9 mouse cellular contexts compared by ENCODE assay signal in genomic region chr5:24389011-24389657, GRCm38 (mm10). TPM values are rescaled to one million over a fixed set of nuclear protein-coding genes. Genes with fewer than 3 reads are reported as not detected.
A peak's percentile ranks its signal among the peaks of the same experiment; 100 is the strongest.
DNase-seq lines count a peak whose midpoint lies in the region; ATAC-seq and TF ChIP-seq lines count a peak whose summit lies in the region.
"Had no signal": no experiment of that assay in that cellular context is flagged by ENCODE, and none has a peak within 500 bp of the region (broad histone marks: within the 10 kb centered on the region; RNA-seq: fewer than 3 reads in every experiment).

No protein-coding gene starts in this region.

- peaks cover 42% of the 10 kb centered on the region for H3K27me3 ChIP-seq in embryonic facial prominence, embryonic 14.5 days (replicated peaks; ENCODE audit: control insufficient read depth, insufficient read depth, low read length)

- H3K4me3 ChIP-seq in embryonic facial prominence, embryonic 14.5 days (ENCODE audit: low read depth, low read length) = no peak overlapping the region
- H3K4me3 ChIP-seq in gastrocnemius, adult 2 months = no peak overlapping the region

- no peak for TF ChIP-seq CTCF in gastrocnemius, adult 2 months (IDR thresholded peaks at IDR 0.05)

- H3K9me3 ChIP-seq in embryonic facial prominence, embryonic 14.5 days (ENCODE audit: control insufficient read depth, low read length) = no peaks in the 10 kb centered on the region

- H3K36me3 ChIP-seq in embryonic facial prominence, embryonic 14.5 days (ENCODE audit: control insufficient read depth, insufficient read depth, low read length) = no peaks in the 10 kb centered on the region

- peaks cover 7% of the 10 kb centered on the region for H3K4me1 ChIP-seq in embryonic facial prominence, embryonic 14.5 days (ENCODE audit: control insufficient read depth, insufficient read depth, low read length)

- DNase-seq in adrenal gland, postnatal 36 days = peak; percentile 28 to 32
- no peak for DNase-seq in adrenal gland, postnatal 4 days (ENCODE audit: low spot score in 2 of 2)
- peak; percentile 76 for DNase-seq in CD4-positive helper T cell, adult 2 months (ENCODE audit: low read depth, low spot score)
- DNase-seq in embryonic facial prominence, embryonic 14.5 days (ENCODE audit: low spot score) = peak; percentile 32
- DNase-seq in lung, postnatal 36 days = peak; percentile 53
- no peak for DNase-seq in gastrocnemius, adult 2 months
- no peak for DNase-seq in testis, postnatal 14 days (ENCODE audit: low spot score)
- DNase-seq in spleen, adult 18-20 months = no peak

- WGBS in embryonic facial prominence, embryonic 14.5 days = 61% methylated on average over 6 of the region's 7 CpGs

- no peak overlapping the region for H3K27ac ChIP-seq in embryonic facial prominence, embryonic 14.5 days (replicated peaks; ENCODE audit: low read depth, low read length)
- no peak overlapping the region for H3K27ac ChIP-seq in gastrocnemius, adult 2 months

- ATAC-seq in embryonic facial prominence, embryonic 14.5 days (ENCODE audit: low read depth) = no peak

- intact Hi-C loops in gastrocnemius, adult 2 months (cut with DNase I) = no loop called here

- no peak overlapping the region for H3K9ac ChIP-seq in embryonic facial prominence, embryonic 14.5 days (ENCODE audit: low read depth, low read length)

- H3K4me2 ChIP-seq in embryonic facial prominence, embryonic 14.5 days (ENCODE audit: low read depth, low read length) = no peak overlapping the region

RNA-seq across cellular contexts. Expression of gene Atg9b, which starts 2.8 kb away (rescaled TPM):
- 1 to 10 TPM in 1 of 2 experiments, under 1 TPM in 1; 0.99 to 1.6 TPM for total RNA-seq in adrenal gland, postnatal 36 days (2021)
- total RNA-seq in adrenal gland, postnatal 4 days (2021) = under 1 TPM; 0.42 to 0.62 TPM
- polyA plus RNA-seq in embryonic facial prominence, embryonic 14.5 days (2014; fragmentation: Nextera tagmentation; extraction: Ambion mirVana) = 0.75 and 0.81 TPM in 2 replicates
- under 1 TPM in 1 of 2 experiments, not detected in 1; 0.06 TPM for total RNA-seq in gastrocnemius, adult 2 months (2021)

RNA-seq across cellular contexts. Expression of gene Abcb8, which starts 4.3 kb away (rescaled TPM):
- 10 to 100 TPM; 66.8 to 76.5 TPM for total RNA-seq in adrenal gland, postnatal 36 days (2021)
- total RNA-seq in adrenal gland, postnatal 4 days (2021) = 10 to 100 TPM; 73.9 to 84.8 TPM
- polyA plus RNA-seq in embryonic facial prominence, embryonic 14.5 days (2014; fragmentation: Nextera tagmentation; extraction: Ambion mirVana) = 35.6 and 42.0 TPM in 2 replicates
- total RNA-seq in gastrocnemius, adult 2 months (2021) = 10 to 100 TPM; 37.0 to 39.8 TPM

RNA-seq across cellular contexts. Expression of gene Asic3, which starts 24.1 kb away (rescaled TPM):
- under 1 TPM; 0.26 to 0.36 TPM for total RNA-seq in adrenal gland, postnatal 36 days (2021)
- under 1 TPM; 0.20 to 0.22 TPM for total RNA-seq in adrenal gland, postnatal 4 days (2021)
- polyA plus RNA-seq in embryonic facial prominence, embryonic 14.5 days (2014; fragmentation: Nextera tagmentation; extraction: Ambion mirVana) = 1.7 and 2.1 TPM in 2 replicates
- total RNA-seq in gastrocnemius, adult 2 months (2021) = under 1 TPM; 0.47 to 0.54 TPM
- total RNA-seq: heart, adult 18-20 months had no signal

RNA-seq across cellular contexts. Expression of gene Nos3, which starts 24.5 kb away (rescaled TPM):
- total RNA-seq in adrenal gland, postnatal 36 days (2021) = 10 to 100 TPM in 1 of 2 experiments, 1 to 10 TPM in 1; 7.1 to 14.2 TPM
- total RNA-seq in adrenal gland, postnatal 4 days (2021) = 10 to 100 TPM; 11.5 to 12.3 TPM
- 7.8 and 7.9 TPM in 2 replicates for polyA plus RNA-seq in embryonic facial prominence, embryonic 14.5 days (2014; fragmentation: Nextera tagmentation; extraction: Ambion mirVana)
- 1 to 10 TPM; 5.0 to 7.1 TPM for total RNA-seq in gastrocnemius, adult 2 months (2021)

RNA-seq across cellular contexts. Expression of gene Cdk5, which starts 34.2 kb away (rescaled TPM):
- 10 to 100 TPM; 36.5 to 44.0 TPM for total RNA-seq in adrenal gland, postnatal 36 days (2021)
- total RNA-seq in adrenal gland, postnatal 4 days (2021) = 10 to 100 TPM; 42.6 to 43.9 TPM
- 48.2 and 55.0 TPM in 2 replicates for polyA plus RNA-seq in embryonic facial prominence, embryonic 14.5 days (2014; fragmentation: Nextera tagmentation; extraction: Ambion mirVana)
- 10 to 100 TPM; 10.6 to 11.8 TPM for total RNA-seq in gastrocnemius, adult 2 months (2021)

Comparison
In these comparisons a context has a peak if more than half of its experiments do, and no peak if none do; other contexts are left out.
1. DNase-seq: peak in adrenal gland, postnatal 36 days (2 of 2), CD4-positive helper T cell, adult 2 months (single experiment), embryonic facial prominence, embryonic 14.5 days (single experiment) and lung, postnatal 36 days (single experiment); none in adrenal gland, postnatal 4 days (0 of 2), gastrocnemius, adult 2 months (single experiment), testis, postnatal 14 days (single experiment) and spleen, adult 18-20 months (0 of 2).